Mouse (Mus musculus): ENCODE measurements at regions not wholly inside any gene's neighbourhood (a gene's known extent, or its start where the extent isn't known, plus 50 kb on each side); places are given as distances from the start of the nearest gene placed in this dataset.

DNA sequence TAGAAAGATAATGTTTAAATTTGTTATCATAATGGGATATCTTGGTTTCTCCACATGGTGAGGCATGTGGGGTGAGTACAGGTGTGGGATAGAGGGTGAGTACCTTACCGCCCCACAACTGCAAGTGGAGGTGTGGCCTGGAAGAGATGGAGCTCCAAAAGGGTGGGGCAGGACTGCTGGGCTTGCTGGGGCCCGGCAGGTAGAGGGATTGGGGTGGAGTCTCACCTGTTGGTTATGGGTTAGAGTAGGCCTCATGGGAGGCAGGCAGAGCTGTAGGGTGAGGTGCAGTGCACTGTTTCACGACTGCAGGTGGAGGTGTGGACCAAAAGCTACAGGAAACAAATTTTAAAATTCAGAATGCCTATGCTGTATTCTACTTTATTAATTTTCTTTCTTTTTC lies 365.7 kb downstream of the Fgf9 start:
- no peaks in the 10 kb centered on the region; the same call in 1 of the 2 replicates for H3K27me3 ChIP-seq (replicated peaks)
- H3K27ac ChIP-seq (ENCODE audit: poor library complexity, severe bottlenecking) = no peak overlapping the region
- no peak overlapping the region for H3K4me3 ChIP-seq
- no peak overlapping the region for H3K9ac ChIP-seq
- no peak overlapping the region for H3K4me2 ChIP-seq
- no peaks in the 10 kb centered on the region for H3K9me3 ChIP-seq (replicated peaks)
- WGBS = 78% methylated on average over 3 of the region's 3 CpGs
- ATAC-seq (ENCODE audit: insufficient number of reproducible peaks, low FRiP score) = no peak
- peaks cover 3% of the 10 kb centered on the region; the same call in 1 of the 2 replicates for H3K4me1 ChIP-seq (replicated peaks)
- H3K36me3 ChIP-seq = no peaks in the 10 kb centered on the region

DNA sequence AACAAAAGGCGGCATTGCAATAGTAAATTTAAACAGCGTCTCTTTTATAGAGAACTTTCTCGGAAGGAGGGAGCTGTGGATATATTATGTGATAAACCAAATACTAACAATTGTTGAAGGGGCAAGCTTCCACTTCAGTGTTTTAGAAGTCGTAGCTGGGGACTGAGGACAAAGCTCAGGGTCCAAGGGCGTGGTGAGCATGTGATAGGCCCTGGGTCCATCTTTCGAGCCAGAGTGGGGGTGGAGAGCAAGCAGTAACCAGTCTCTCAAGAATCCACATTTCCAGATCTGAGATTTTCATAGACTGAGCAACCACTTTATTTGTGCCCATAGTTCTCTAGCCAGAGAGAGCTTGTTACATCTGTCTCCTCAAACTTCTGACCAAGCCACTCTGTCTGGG lies 356.1 kb downstream of the Fgf9 start:
- H3K36me3 ChIP-seq = no peaks in the 10 kb centered on the region
- peaks cover 31% of the 10 kb centered on the region for H3K4me1 ChIP-seq (replicated peaks)
- H3K4me3 ChIP-seq = no peak overlapping the region
- H3K9me3 ChIP-seq (replicated peaks) = no peaks in the 10 kb centered on the region
- no peak for ATAC-seq (ENCODE audit: insufficient number of reproducible peaks, low FRiP score)
- H3K27me3 ChIP-seq (replicated peaks) = 0 out of 2 replicates have a peak, but pooled peaks cover 4% of the 10 kb centered on the region
- no peak overlapping the region for H3K9ac ChIP-seq
- H3K4me2 ChIP-seq = no peak overlapping the region
- H3K27ac ChIP-seq (ENCODE audit: poor library complexity, severe bottlenecking) = no peak overlapping the region
- WGBS = 63% methylated on average over 6 of the region's 6 CpGs

DNA sequence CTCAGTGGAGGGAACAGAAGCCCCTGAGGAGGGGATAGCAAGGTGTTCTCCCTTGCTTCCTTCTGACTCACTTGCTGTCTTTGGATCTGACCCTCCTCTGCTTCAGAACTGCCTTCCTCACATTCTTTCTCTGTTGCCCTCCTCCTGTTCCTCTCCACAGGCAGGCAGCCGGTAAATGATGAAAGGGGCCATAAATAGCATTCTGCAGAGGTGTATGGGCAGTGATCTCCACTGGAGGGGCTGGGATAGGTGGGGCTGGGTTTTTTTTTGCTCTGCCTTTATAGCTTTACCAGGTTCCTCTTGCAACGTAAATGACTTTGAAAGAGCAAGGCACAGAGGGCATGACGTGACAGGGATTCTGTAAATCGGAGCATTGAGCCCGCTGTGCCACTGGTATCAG lies 351.6 kb downstream of the Fgf9 start:
- ATAC-seq (ENCODE audit: insufficient number of reproducible peaks, low FRiP score) = no peak
- H3K27me3 ChIP-seq (replicated peaks) = 0 out of 2 replicates have a peak, but pooled peaks cover 4% of the 10 kb centered on the region
- H3K4me1 ChIP-seq (replicated peaks) = peaks cover 22% of the 10 kb centered on the region
- no peaks in the 10 kb centered on the region for H3K9me3 ChIP-seq (replicated peaks)
- WGBS = 54% methylated on average over 5 of the region's 5 CpGs
- no peaks in the 10 kb centered on the region for H3K36me3 ChIP-seq
- H3K27ac ChIP-seq (ENCODE audit: poor library complexity, severe bottlenecking) = 0 out of 2 replicates have a peak overlapping the region, but pooled peaks have one; percentile 6
- H3K9ac ChIP-seq = no peak overlapping the region
- no peak overlapping the region for H3K4me3 ChIP-seq
- H3K4me2 ChIP-seq = no peak overlapping the region

DNA sequence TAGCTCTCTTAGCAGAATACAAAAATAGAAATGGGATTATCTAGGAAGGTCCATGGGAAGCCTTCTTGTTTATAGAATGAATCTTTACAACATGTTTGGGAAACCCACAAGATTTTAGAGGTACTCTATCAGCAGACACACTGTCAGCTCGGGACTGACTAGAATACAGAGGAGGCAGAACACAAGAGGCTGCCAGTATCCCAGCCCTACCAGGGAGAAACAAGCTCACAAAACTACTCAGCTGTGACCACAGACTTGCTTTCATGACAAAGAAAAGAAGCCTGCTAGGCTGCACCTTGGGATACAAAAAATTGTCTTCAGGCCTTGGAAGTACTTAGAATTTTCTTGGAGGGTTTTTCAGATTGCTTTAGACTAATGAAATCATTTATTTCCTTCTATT lies 347.2 kb downstream of the Fgf9 start:
- 58% methylated on average over 1 of the region's 1 CpGs for WGBS
- Histone ChIP-seq H3K36me3 (no peaks in the 10 kb centered on the region), H3K4me2 (no peak overlapping the region), H3K9me3 (replicated peaks) (no peaks in the 10 kb centered on the region), H3K4me1 (replicated peaks) (peaks cover 13% of the 10 kb centered on the region), H3K27ac (ENCODE audit: poor library complexity, severe bottlenecking) (no peak overlapping the region), H3K27me3 (replicated peaks) (no peaks in the 10 kb centered on the region), H3K4me3 (no peak overlapping the region), H3K9ac (no peak overlapping the region)
- ATAC-seq (ENCODE audit: insufficient number of reproducible peaks, low FRiP score) = no peak

DNA sequence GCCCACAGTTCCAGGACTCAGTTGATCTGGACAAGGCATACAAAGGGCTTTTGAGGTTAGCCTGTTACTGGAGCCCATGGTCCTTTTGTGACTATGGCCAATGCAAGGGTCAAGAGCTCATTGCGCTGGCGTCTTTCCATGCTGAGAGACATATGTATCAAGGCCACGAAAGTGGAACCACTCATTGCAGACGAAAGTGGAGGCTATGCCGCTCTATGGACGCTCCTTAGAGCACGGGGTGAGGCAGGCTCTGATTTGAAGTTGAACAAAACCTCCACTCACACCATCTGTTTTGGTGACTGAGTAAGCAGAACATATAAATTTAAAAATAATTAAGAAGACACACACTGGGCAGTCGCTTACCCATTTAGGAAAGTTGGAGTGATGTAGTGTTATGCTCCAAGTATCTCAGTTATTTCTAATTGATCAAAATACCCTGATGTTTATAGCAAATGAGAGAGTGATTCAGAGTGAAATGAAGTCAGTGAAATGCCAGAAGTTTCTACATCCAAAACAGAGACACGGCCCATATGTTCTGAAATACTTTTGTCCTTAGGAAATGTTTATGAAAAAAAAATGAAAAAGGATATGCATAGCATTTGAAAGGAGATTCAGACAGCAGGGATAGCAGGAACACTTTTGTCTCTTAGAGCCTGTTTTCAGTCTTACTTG lies 321.8 kb downstream of the Fgf9 start:
- 0 out of 2 replicates have a peak, but pooled peaks cover 6% of the 10 kb centered on the region for H3K4me1 ChIP-seq (replicated peaks)
- 86% methylated on average over 9 of the region's 9 CpGs for WGBS
- H3K9ac ChIP-seq = no peak overlapping the region
- H3K9me3 ChIP-seq (replicated peaks) = no peaks in the 10 kb centered on the region
- H3K36me3 ChIP-seq = no peaks in the 10 kb centered on the region
- no peak overlapping the region for H3K4me2 ChIP-seq
- no peaks in the 10 kb centered on the region for H3K27me3 ChIP-seq (replicated peaks)
- no peak for ATAC-seq (ENCODE audit: insufficient number of reproducible peaks, low FRiP score)
- no peak overlapping the region for H3K27ac ChIP-seq (ENCODE audit: poor library complexity, severe bottlenecking)
- no peak overlapping the region for H3K4me3 ChIP-seq

DNA sequence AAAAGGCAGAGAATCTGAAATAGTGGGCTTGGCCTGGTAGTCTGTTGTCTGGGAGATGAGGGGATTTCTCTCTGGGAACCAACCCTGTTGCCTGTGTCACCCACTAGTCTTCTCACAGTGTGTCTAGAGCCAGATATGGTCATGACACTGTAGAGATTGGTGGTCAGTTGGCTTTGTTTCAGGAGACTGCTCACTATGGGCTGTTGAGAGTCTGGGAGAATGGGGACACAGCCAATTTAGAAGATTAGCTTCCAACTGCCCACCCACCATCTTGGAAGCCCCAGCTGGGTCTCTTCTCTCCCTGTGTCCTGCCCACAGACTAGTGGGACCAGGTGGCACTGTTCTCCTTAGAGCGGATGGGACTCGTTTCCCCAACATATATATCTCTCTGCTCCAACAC lies 320.4 kb downstream of the Fgf9 start:
- H3K27ac ChIP-seq (ENCODE audit: poor library complexity, severe bottlenecking) = no peak overlapping the region
- H3K4me1 ChIP-seq (replicated peaks) = 0 out of 2 replicates have a peak, but pooled peaks cover 6% of the 10 kb centered on the region
- no peaks in the 10 kb centered on the region for H3K27me3 ChIP-seq (replicated peaks)
- WGBS = 66% methylated on average over 2 of the region's 2 CpGs
- no peak overlapping the region for H3K4me2 ChIP-seq
- no peaks in the 10 kb centered on the region for H3K36me3 ChIP-seq
- no peak overlapping the region for H3K9ac ChIP-seq
- ATAC-seq (ENCODE audit: insufficient number of reproducible peaks, low FRiP score) = no peak
- no peaks in the 10 kb centered on the region for H3K9me3 ChIP-seq (replicated peaks)
- H3K4me3 ChIP-seq = no peak overlapping the region

DNA sequence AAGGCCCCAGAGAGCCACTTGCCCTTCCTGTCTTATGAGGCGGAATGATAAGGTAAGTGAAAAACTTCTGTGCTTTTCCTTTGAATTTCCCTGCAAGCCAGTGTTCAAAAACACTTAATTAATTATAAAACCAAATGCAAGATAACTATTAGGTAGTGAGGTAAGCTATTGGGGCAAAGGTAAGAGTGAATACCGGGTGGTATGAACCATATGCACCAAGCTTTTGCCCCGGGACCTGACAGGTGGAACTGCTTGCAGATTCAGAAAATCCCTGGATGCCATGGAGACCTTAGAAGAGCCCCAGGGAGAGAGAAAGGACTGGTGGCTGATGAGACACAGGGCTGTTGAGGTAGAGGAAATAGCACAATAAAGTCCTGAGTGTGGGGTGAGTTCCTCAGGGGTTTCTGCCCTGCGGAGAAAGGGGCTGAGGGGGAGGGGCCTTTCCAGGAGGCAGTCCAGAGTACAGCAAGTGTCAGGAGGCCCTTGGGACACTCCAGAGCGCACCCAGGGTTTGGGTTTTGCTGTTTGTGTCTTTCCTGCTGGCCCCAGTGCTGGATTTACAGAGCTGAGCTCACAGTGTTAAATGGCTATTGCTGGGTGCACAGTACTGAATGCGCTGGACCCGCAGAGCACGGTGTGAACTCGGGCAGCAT lies 317.1 kb downstream of the Fgf9 start:
- H3K9ac ChIP-seq = no peak overlapping the region
- H3K4me3 ChIP-seq = no peak overlapping the region
- no peak overlapping the region for H3K4me2 ChIP-seq
- ATAC-seq (ENCODE audit: insufficient number of reproducible peaks, low FRiP score) = no peak
- H3K9me3 ChIP-seq (replicated peaks) = no peaks in the 10 kb centered on the region
- no peaks in the 10 kb centered on the region for H3K27me3 ChIP-seq (replicated peaks)
- no peak overlapping the region for H3K27ac ChIP-seq (ENCODE audit: poor library complexity, severe bottlenecking)
- no peaks in the 10 kb centered on the region for H3K36me3 ChIP-seq
- WGBS = 78% methylated on average over 9 of the region's 9 CpGs
- H3K4me1 ChIP-seq (replicated peaks) = 0 out of 2 replicates have a peak, but pooled peaks cover 6% of the 10 kb centered on the region

DNA sequence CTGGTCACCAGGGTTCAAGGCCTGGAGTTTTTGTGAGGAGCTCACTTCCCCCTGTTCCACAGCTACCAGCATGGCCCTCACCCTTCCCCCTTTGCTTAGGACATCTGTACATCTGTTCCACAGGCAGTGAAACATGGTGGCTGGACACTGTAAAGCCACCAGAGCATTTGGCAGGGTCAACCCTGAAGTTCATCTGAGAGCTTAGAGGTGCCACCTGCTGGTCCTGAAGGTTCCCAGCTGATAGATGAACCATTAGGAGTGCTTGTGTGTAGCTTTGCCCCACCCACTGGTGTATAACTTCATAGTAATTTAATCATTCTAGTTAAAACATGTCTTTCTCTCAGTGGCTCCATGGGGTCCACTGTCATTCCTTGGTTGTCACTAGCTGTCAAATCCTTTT lies 304.7 kb downstream of the Fgf9 start:
- no peaks in the 10 kb centered on the region for H3K36me3 ChIP-seq
- H3K9ac ChIP-seq = no peak overlapping the region
- no peaks in the 10 kb centered on the region for H3K4me1 ChIP-seq (replicated peaks)
- no peak overlapping the region for H3K4me2 ChIP-seq
- no peak overlapping the region for H3K27ac ChIP-seq (ENCODE audit: poor library complexity, severe bottlenecking)
- no peaks in the 10 kb centered on the region for H3K27me3 ChIP-seq (replicated peaks)
- H3K4me3 ChIP-seq = no peak overlapping the region
- no peak for ATAC-seq (ENCODE audit: insufficient number of reproducible peaks, low FRiP score)
- H3K9me3 ChIP-seq (replicated peaks) = peaks cover 9% of the 10 kb centered on the region

DNA sequence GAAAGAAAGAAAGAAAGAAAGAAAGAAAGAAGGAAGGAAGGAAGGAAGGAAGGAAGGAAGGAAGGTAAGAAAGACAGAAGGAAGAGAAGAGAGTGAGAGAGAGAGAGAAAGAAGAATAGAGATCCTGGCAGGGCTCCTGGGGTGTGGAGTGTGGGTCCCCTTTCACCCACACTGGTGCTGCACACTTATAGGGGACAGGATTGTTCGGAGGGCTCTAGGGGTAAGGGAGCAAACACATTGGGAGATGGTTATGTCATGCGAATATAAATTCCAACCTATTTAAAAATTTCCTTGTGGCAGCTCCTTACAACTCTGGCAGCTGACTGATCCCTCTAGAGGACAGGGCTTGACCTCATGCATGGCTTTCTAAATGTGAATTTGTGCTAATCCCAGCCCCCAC lies 286.5 kb downstream of the Fgf9 start:
- WGBS = 83% methylated on average over 2 of the region's 2 CpGs
- no peak for ATAC-seq (ENCODE audit: insufficient number of reproducible peaks, low FRiP score)
- 0 out of 2 replicates have a peak, but pooled peaks cover 6% of the 10 kb centered on the region for H3K9me3 ChIP-seq (replicated peaks)
- no peaks in the 10 kb centered on the region for H3K27me3 ChIP-seq (replicated peaks)
- H3K4me1 ChIP-seq (replicated peaks) = peaks cover 8% of the 10 kb centered on the region
- no peak overlapping the region for H3K9ac ChIP-seq
- H3K4me3 ChIP-seq = no peak overlapping the region
- H3K36me3 ChIP-seq = no peaks in the 10 kb centered on the region
- H3K4me2 ChIP-seq = no peak overlapping the region
- H3K27ac ChIP-seq (ENCODE audit: poor library complexity, severe bottlenecking) = no peak overlapping the region

DNA sequence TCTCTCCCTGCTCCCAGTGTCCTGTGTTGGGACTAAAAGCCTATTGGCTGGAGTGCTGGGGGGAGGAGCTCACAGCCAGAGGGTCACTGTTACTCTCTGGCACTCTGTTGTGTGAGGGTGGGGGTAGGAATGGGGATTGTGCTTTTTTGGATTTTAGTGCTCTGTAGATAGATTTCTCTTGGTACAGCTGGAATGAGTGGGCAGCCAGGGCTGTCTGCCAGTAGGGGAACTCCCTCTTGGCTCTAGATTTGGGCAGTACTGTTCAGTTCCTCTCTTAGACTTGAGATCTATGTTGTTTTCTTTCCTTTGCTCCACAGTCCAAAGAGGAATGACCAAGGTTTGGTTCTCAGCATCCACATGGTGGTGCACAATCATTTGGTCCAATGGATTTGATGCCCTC lies 282.6 kb downstream of the Fgf9 start:
- no peak for ATAC-seq (ENCODE audit: insufficient number of reproducible peaks, low FRiP score)
- Histone ChIP-seq H3K9me3 (replicated peaks) (0 out of 2 replicates have a peak, but pooled peaks cover 6% of the 10 kb centered on the region), H3K4me2 (no peak overlapping the region), H3K4me1 (replicated peaks) (peaks cover 8% of the 10 kb centered on the region), H3K9ac (no peak overlapping the region), H3K27me3 (replicated peaks) (no peaks in the 10 kb centered on the region), H3K36me3 (no peaks in the 10 kb centered on the region), H3K4me3 (no peak overlapping the region), H3K27ac (ENCODE audit: poor library complexity, severe bottlenecking) (no peak overlapping the region)

DNA sequence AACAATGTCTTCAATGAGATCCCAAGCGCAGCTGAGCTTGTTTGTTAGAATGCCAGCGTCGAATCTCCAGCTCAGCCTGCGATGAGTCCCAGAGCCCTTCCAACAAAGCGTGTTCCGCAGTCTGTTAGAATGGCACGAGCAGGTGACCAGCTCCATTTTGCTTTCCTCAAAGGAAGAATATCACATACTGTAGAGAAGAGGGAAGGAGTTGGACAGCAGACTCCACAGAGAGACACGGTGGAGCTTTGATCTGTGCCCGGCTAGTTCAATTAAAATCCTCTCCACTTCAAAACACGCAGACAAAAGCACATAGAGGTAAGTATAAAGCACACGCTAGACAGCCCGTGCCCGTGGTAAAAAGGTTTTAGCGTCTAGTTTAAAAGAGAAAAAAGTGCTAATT lies 265.8 kb downstream of the Fgf9 start:
- Histone ChIP-seq H3K9ac (no peak overlapping the region), H3K4me1 (replicated peaks) (peaks cover 9% of the 10 kb centered on the region), H3K27ac (ENCODE audit: poor library complexity, severe bottlenecking) (no peak overlapping the region), H3K27me3 (replicated peaks) (no peaks in the 10 kb centered on the region), H3K4me2 (no peak overlapping the region), H3K9me3 (replicated peaks) (0 out of 2 replicates have a peak, but pooled peaks cover 4% of the 10 kb centered on the region), H3K36me3 (no peaks in the 10 kb centered on the region), H3K4me3 (no peak overlapping the region)
- 89% methylated on average over 14 of the region's 14 CpGs for WGBS
- ATAC-seq (ENCODE audit: insufficient number of reproducible peaks, low FRiP score) = no peak

All from heart, embryonic 12.5 days (tissue).